Mouse (Mus musculus) thymus, adult 2 months (tissue): ENCODE data around the gene Cers2.

ENCODE experiments used
- CTCF ChIP-seq: fragments of 200-500 bp; IDR thresholded peaks from 2 replicates; pipeline ENCODE4 v1.5.1; 2012; ENCODE audit warnings: mild to moderate bottlenecking, control low read depth, low read length, moderate library complexity, borderline replicate concordance; ENCODE audit not compliant: control insufficient read depth, poor library complexity, insufficient read depth; ENCODE audit errors: extremely low read depth
- POLR2A ChIP-seq: fragments of 200-500 bp; IDR thresholded peaks from 2 replicates; pipeline ENCODE4 v1.6.1; 2012; ENCODE audit warnings: mild to moderate bottlenecking, low read length, control low read depth, moderate library complexity; ENCODE audit not compliant: control insufficient read depth, poor library complexity, insufficient read depth; ENCODE audit errors: extremely low read depth

DNA sequence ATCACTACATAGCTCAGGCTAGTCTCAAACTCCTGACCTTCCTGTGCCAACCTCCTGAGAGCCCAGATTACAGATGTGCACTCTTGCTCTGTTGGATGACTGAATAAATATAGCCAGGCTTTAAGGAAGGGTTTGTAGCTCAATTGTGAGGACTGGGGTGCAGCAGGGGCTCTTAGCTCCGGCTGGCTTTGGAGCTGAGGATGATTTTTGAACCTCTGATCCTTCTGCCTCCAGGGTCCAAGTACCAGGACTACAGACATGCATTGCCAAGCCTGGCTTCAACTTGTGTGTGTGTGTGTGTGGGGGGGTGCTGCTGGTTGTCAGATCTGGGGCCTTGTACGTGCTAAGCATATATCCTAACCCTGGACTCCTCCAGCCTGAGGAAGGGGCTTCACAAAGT, 21.7 kb upstream of the Cers2 start:
- TF ChIP-seq CTCF = no peak
- no peak for TF ChIP-seq POLR2A
